Mouse (Mus musculus) forebrain, embryonic 10.5 days (tissue): ENCODE measurements around the gene Chst3. TPM values are rescaled to one million over a fixed set of nuclear protein-coding genes. Genes with fewer than 3 reads are reported as not detected.

Experiments used
- microRNA-seq: library from miRNA; unstranded; fragments of <30 nt; microRNA quantifications from one replicate; pipeline ENCODE4, GENCODE M21; 2017
- polyA plus RNA-seq: library from polyadenylated mRNA; unstranded; fragments of >200 nt; fragmentation: Nextera tagmentation; extraction: Ambion mirVana; gene quantifications from 2 replicates; pipeline ENCODE4 v1.2.1, GENCODE M21; 2016

The Chst3 gene
- polyA plus RNA-seq, 1 experiment from 2014 or later, result 2.4 TPM

Small RNA genes lying within 50 kb of the gene (microRNA-seq; reads per million reads assigned to microRNA genes)
- not detected for gene Gm22117

Other genes starting within 250 kb of the Chst3 start
- 33.5 and 34.7 TPM in 2 replicates for gene Ascc1, start 216.5 kb downstream of the Chst3 start, polyA plus RNA-seq
- 96.8 and 108 TPM in 2 replicates for gene Anapc16, start 216.1 kb downstream of the Chst3 start, polyA plus RNA-seq
- gene Spock2, start 113.0 kb downstream of the Chst3 start, polyA plus RNA-seq, result 3.2 and 3.5 TPM in 2 replicates
- gene Psap, start 58.4 kb upstream of the Chst3 start, polyA plus RNA-seq, result 51.8 and 68.7 TPM in 2 replicates
- 1.2 and 1.4 TPM in 2 replicates for gene Vsir, start 127.6 kb upstream of the Chst3 start, polyA plus RNA-seq
- gene Gm17455, start 180.5 kb upstream of the Chst3 start, polyA plus RNA-seq, result 0.93 and 1.9 TPM in 2 replicates